In genomic region chr4:41639913-41640507, GRCm38 (mm10) we compare ENCODE assay signal across 8 mouse cellular contexts. TPM values are rescaled to one million over a fixed set of nuclear protein-coding genes. Genes with fewer than 3 reads are reported as not detected.
DNase-seq lines count a peak whose midpoint lies in the region; ATAC-seq lines count a peak whose summit lies in the region.

Enho (minus strand) TSS chr4:41640324.

- peak within 1 kb of the TSS; percentile 47 for H3K9ac ChIP-seq in heart, embryonic 11.5 days (ENCODE audit: low read depth, low read length)
- H3K9ac ChIP-seq in kidney, embryonic 16.5 days (replicated peaks; ENCODE audit: low read length) = peak within 1 kb of the TSS; percentile 77

- under 1% methylated on average over 69 of the region's 74 CpGs for WGBS in heart, embryonic 11.5 days (ENCODE audit: insufficient replicate concordance)
- 0% methylated on average over 68 of the region's 74 CpGs for WGBS in kidney, embryonic 16.5 days

- peak within 1 kb of the TSS; percentile 77 for H3K4me2 ChIP-seq in heart, embryonic 11.5 days
- peak within 1 kb of the TSS; percentile 75 for H3K4me2 ChIP-seq in kidney, embryonic 16.5 days (replicated peaks; ENCODE audit: low read depth, low read length)

- DNase-seq in CD4-positive helper T cell, adult 2 months (ENCODE audit: low read depth, low spot score) = peak; percentile 89
- DNase-seq in brain, embryonic 18.5 days (ENCODE audit: low read depth, low spot score) = peak; percentile 80
- peak; percentile 92 for DNase-seq in liver
- peak; percentile 84 for DNase-seq in spleen, postnatal 36 days (ENCODE audit: low spot score in 2 of 2)

- peaks cover 13% of the 10 kb centered on the region for H3K4me1 ChIP-seq in erythroblast, embryonic 14.5 days (ENCODE audit: control insufficient read depth)
- H3K4me1 ChIP-seq in heart, embryonic 11.5 days (ENCODE audit: control insufficient read depth, insufficient read depth, low read length) = peaks cover 10% of the 10 kb centered on the region
- H3K4me1 ChIP-seq in kidney, embryonic 16.5 days (ENCODE audit: insufficient read depth, low read length) = peaks cover 32% of the 10 kb centered on the region

- no peaks in the 10 kb centered on the region for H3K36me3 ChIP-seq in erythroblast, embryonic 14.5 days (ENCODE audit: control insufficient read depth)
- no peaks in the 10 kb centered on the region for H3K36me3 ChIP-seq in heart, embryonic 11.5 days (ENCODE audit: control insufficient read depth, insufficient read depth, low read length)
- no peaks in the 10 kb centered on the region for H3K36me3 ChIP-seq in kidney, embryonic 16.5 days (ENCODE audit: insufficient read depth, low read length)

- ATAC-seq in heart, embryonic 11.5 days (replicated peaks; ENCODE audit: insufficient number of reproducible peaks, low FRiP score, low TSS enrichment) = peak; percentile 89
- peak; percentile 91 for ATAC-seq in kidney, embryonic 16.5 days (ENCODE audit: low FRiP score, low TSS enrichment)
- peak; percentile 91 for ATAC-seq in monocyte, adult 5-6 weeks (replicated peaks; ENCODE audit: insufficient number of reproducible peaks, low FRiP score, low TSS enrichment, poor library complexity, severe bottlenecking)

- peak within 1 kb of the TSS; percentile 53 for H3K4me3 ChIP-seq in erythroblast, embryonic 14.5 days (replicated peaks)
- H3K4me3 ChIP-seq in heart, embryonic 11.5 days (ENCODE audit: low read depth, low read length) = peak within 1 kb of the TSS; percentile 38
- peak within 1 kb of the TSS; percentile 57 for H3K4me3 ChIP-seq in kidney, embryonic 16.5 days (ENCODE audit: low read length)

- 0 out of 2 replicates have a peak within 1 kb of the TSS, but pooled peaks have one; percentile 0 for H3K27ac ChIP-seq in heart, embryonic 11.5 days (ENCODE audit: low read depth, low read length)
- peak within 1 kb of the TSS; percentile 42 for H3K27ac ChIP-seq in kidney, embryonic 16.5 days (ENCODE audit: low read length)

- H3K9me3 ChIP-seq in erythroblast, embryonic 14.5 days (ENCODE audit: control insufficient read depth, low read length) = no peaks in the 10 kb centered on the region
- H3K9me3 ChIP-seq in heart, embryonic 11.5 days (replicated peaks; ENCODE audit: control insufficient read depth, low read length) = no peaks in the 10 kb centered on the region
- H3K9me3 ChIP-seq in kidney, embryonic 16.5 days (ENCODE audit: low read length) = no peaks in the 10 kb centered on the region

- H3K27me3 ChIP-seq in erythroblast, embryonic 14.5 days (ENCODE audit: control insufficient read depth) = peaks cover 36% of the 10 kb centered on the region
- H3K27me3 ChIP-seq in heart, embryonic 11.5 days (ENCODE audit: control insufficient read depth, insufficient read depth, low read length) = peaks cover 17% of the 10 kb centered on the region
- H3K27me3 ChIP-seq in kidney, embryonic 16.5 days (ENCODE audit: insufficient read depth, low read length) = no peaks in the 10 kb centered on the region; the same call in 1 of the 2 replicates

RNA-seq across cellular contexts. Expression of gene Enho, which starts in this region (rescaled TPM):
- 0.04 TPM in 1 of 2 replicates, not detected in the other for polyA plus RNA-seq in erythroblast, embryonic 14.5 days (2012)
- 4.1 and 4.7 TPM in 2 replicates for polyA plus RNA-seq in heart, embryonic 11.5 days (2014; fragmentation: Nextera tagmentation; extraction: Ambion mirVana)
- 18.9 and 23.5 TPM in 2 replicates for polyA plus RNA-seq in kidney, embryonic 16.5 days (2015; fragmentation: Nextera tagmentation; extraction: Ambion mirVana)
- total RNA-seq in monocyte, adult 5-6 weeks (2017) = 0.49 to 0.75 TPM in 2 of 3 replicates, not detected in the other

Comparison
In these comparisons a context has a peak if more than half of its experiments do, and no peak if none do; other contexts are left out.
1. Peak in every context shown above with its lines: DNase-seq, ATAC-seq, H3K4me3 ChIP-seq and H3K27ac ChIP-seq.
2. Peak in ATAC-seq in monocyte, adult 5-6 weeks; RNA of the gene not detected or under 1 TPM.